Mouse (Mus musculus): ENCODE measurements at regions not wholly inside any gene's neighbourhood (a gene's known extent, or its start where the extent isn't known, plus 50 kb on each side); places are given as distances from the start of the nearest gene placed in this dataset.
"Not testable (repeated sequence)": the region's sequence is repeated elsewhere in the genome, so short reads cannot be mapped to it uniquely, and the experiment has no call there.

- Histone ChIP-seq H3K4me3 (ENCODE audit: insufficient read depth, low read depth, low read length) (no peak overlapping the region), H3K27ac (replicated peaks; ENCODE audit: low read depth, low read length) (no peak overlapping the region), H3K4me1 (ENCODE audit: control insufficient read depth, insufficient read depth, insufficient read length, low read length) (no peaks in the 10 kb centered on the region)
Observed at GRCm38 (mm10) chr1:83970641-83971285, 393.2 kb downstream of the Pid1 start.

- H3K4me3 ChIP-seq (ENCODE audit: insufficient read depth, low read depth, low read length); H3K27ac ChIP-seq (replicated peaks; ENCODE audit: low read depth, low read length); H3K4me1 ChIP-seq (ENCODE audit: control insufficient read depth, insufficient read depth, insufficient read length, low read length): not testable (repeated sequence)
Observed at GRCm38 (mm10) chr1:83964631-83965030, 399.3 kb downstream of the Pid1 start.

- no peaks in the 10 kb centered on the region for H3K4me1 ChIP-seq (ENCODE audit: control insufficient read depth, insufficient read depth, insufficient read length, low read length)
- no peak overlapping the region for H3K4me3 ChIP-seq (ENCODE audit: insufficient read depth, low read depth, low read length)
- H3K27ac ChIP-seq (replicated peaks; ENCODE audit: low read depth, low read length) = no peak overlapping the region
Observed at GRCm38 (mm10) chr1:83961761-83962160, 402.2 kb downstream of the Pid1 start.

- no peak overlapping the region for H3K27ac ChIP-seq (replicated peaks; ENCODE audit: low read depth, low read length)
- H3K4me3 ChIP-seq (ENCODE audit: insufficient read depth, low read depth, low read length) = no peak overlapping the region
- no peaks in the 10 kb centered on the region for H3K4me1 ChIP-seq (ENCODE audit: control insufficient read depth, insufficient read depth, insufficient read length, low read length)
Observed at GRCm38 (mm10) chr1:83959756-83960155, 404.2 kb downstream of the Pid1 start.

- H3K4me3 ChIP-seq (ENCODE audit: insufficient read depth, low read depth, low read length) = no peak overlapping the region
- H3K4me1 ChIP-seq (ENCODE audit: control insufficient read depth, insufficient read depth, insufficient read length, low read length) = no peaks in the 10 kb centered on the region
- no peak overlapping the region for H3K27ac ChIP-seq (replicated peaks; ENCODE audit: low read depth, low read length)
Observed at GRCm38 (mm10) chr1:83922900-83923299, 441.1 kb downstream of the Pid1 start.

GRCm38 (mm10) chr1:83915454-83915853 lies 448.5 kb downstream of the Pid1 start:
- no peak overlapping the region for H3K27ac ChIP-seq (replicated peaks; ENCODE audit: low read depth, low read length)
- H3K4me1 ChIP-seq (ENCODE audit: control insufficient read depth, insufficient read depth, insufficient read length, low read length) = no peaks in the 10 kb centered on the region
- H3K4me3 ChIP-seq (ENCODE audit: insufficient read depth, low read depth, low read length) = no peak overlapping the region

GRCm38 (mm10) chr1:83907347-83907746 lies 456.6 kb downstream of the Pid1 start:
- H3K27ac ChIP-seq (replicated peaks; ENCODE audit: low read depth, low read length) = no peak overlapping the region

GRCm38 (mm10) chr1:83906906-83907305 lies 457.1 kb downstream of the Pid1 start:
- no peak overlapping the region for H3K4me3 ChIP-seq (ENCODE audit: insufficient read depth, low read depth, low read length)
- no peak overlapping the region for H3K27ac ChIP-seq (replicated peaks; ENCODE audit: low read depth, low read length)
- H3K4me1 ChIP-seq (ENCODE audit: control insufficient read depth, insufficient read depth, insufficient read length, low read length) = no peaks in the 10 kb centered on the region

More at GRCm38 (mm10) chr1:83907347-83907746, 456.6 kb downstream of the Pid1 start:
- H3K4me1 ChIP-seq (ENCODE audit: control insufficient read depth, insufficient read depth, insufficient read length, low read length) = no peaks in the 10 kb centered on the region
- no peak overlapping the region for H3K4me3 ChIP-seq (ENCODE audit: insufficient read depth, low read depth, low read length)

- no peak overlapping the region for H3K4me3 ChIP-seq (ENCODE audit: insufficient read depth, low read depth, low read length)
- no peaks in the 10 kb centered on the region for H3K4me1 ChIP-seq (ENCODE audit: control insufficient read depth, insufficient read depth, insufficient read length, low read length)
- no peak overlapping the region for H3K27ac ChIP-seq (replicated peaks; ENCODE audit: low read depth, low read length)
Observed at GRCm38 (mm10) chr1:83900135-83900534, 463.8 kb downstream of the Pid1 start.

GRCm38 (mm10) chr1:83896650-83897049 lies 467.3 kb downstream of the Pid1 start:
- H3K4me1 ChIP-seq (ENCODE audit: control insufficient read depth, insufficient read depth, insufficient read length, low read length) = no peaks in the 10 kb centered on the region
- H3K4me3 ChIP-seq (ENCODE audit: insufficient read depth, low read depth, low read length) = no peak overlapping the region
- no peak overlapping the region for H3K27ac ChIP-seq (replicated peaks; ENCODE audit: low read depth, low read length)

GRCm38 (mm10) chr1:83879109-83879399 lies 471.1 kb upstream of the Sphkap start:
- no peak overlapping the region for H3K27ac ChIP-seq (replicated peaks; ENCODE audit: low read depth, low read length)
- H3K4me1 ChIP-seq (ENCODE audit: control insufficient read depth, insufficient read depth, insufficient read length, low read length) = no peaks in the 10 kb centered on the region
- no peak overlapping the region for H3K4me3 ChIP-seq (ENCODE audit: insufficient read depth, low read depth, low read length)

- no peaks in the 10 kb centered on the region for H3K4me1 ChIP-seq (ENCODE audit: control insufficient read depth, insufficient read depth, insufficient read length, low read length)
- H3K27ac ChIP-seq (replicated peaks; ENCODE audit: low read depth, low read length) = no peak overlapping the region
- H3K4me3 ChIP-seq (ENCODE audit: insufficient read depth, low read depth, low read length) = no peak overlapping the region
Observed at GRCm38 (mm10) chr1:83878330-83879108, 470.5 kb upstream of the Sphkap start.

- Histone ChIP-seq H3K4me3 (ENCODE audit: insufficient read depth, low read depth, low read length) (no peak overlapping the region), H3K4me1 (ENCODE audit: control insufficient read depth, insufficient read depth, insufficient read length, low read length) (no peaks in the 10 kb centered on the region)
Observed at GRCm38 (mm10) chr1:83870853-83871567, 463.0 kb upstream of the Sphkap start.

GRCm38 (mm10) chr1:83869046-83869445 lies 461.0 kb upstream of the Sphkap start:
- no peak overlapping the region for H3K4me3 ChIP-seq (ENCODE audit: insufficient read depth, low read depth, low read length)
- no peaks in the 10 kb centered on the region for H3K4me1 ChIP-seq (ENCODE audit: control insufficient read depth, insufficient read depth, insufficient read length, low read length)

More at GRCm38 (mm10) chr1:83870853-83871567, 463.0 kb upstream of the Sphkap start:
- no peak overlapping the region for H3K27ac ChIP-seq (replicated peaks; ENCODE audit: low read depth, low read length)

GRCm38 (mm10) chr1:83862541-83862940 lies 454.5 kb upstream of the Sphkap start:
- Histone ChIP-seq H3K4me3 (ENCODE audit: insufficient read depth, low read depth, low read length) (no peak overlapping the region), H3K27ac (replicated peaks; ENCODE audit: low read depth, low read length) (no peak overlapping the region), H3K4me1 (ENCODE audit: control insufficient read depth, insufficient read depth, insufficient read length, low read length) (no peaks in the 10 kb centered on the region)

More at GRCm38 (mm10) chr1:83869046-83869445, 461.0 kb upstream of the Sphkap start:
- H3K27ac ChIP-seq (replicated peaks; ENCODE audit: low read depth, low read length) = no peak overlapping the region

All from brown adipose tissue, adult 24 weeks (tissue).